Mouse (Mus musculus): Measurements from ENCODE around the gene Ntsr2.
"Not testable (repeated sequence)": the region's sequence is repeated elsewhere in the genome, so short reads cannot be mapped to it uniquely, and the experiment has no call there.

The Ntsr2 gene

GRCm38 (mm10) chr12:16648273-16648672 lies 4.9 kb upstream of the Ntsr2 start:
- intact Hi-C loops (cut with DNase I), result no loop called here

GRCm38 (mm10) chr12:16649819-16650218 lies 3.4 kb upstream of the Ntsr2 start:
- intact Hi-C loops (cut with DNase I), result no loop called here

GRCm38 (mm10) chr12:16655604-16656003 lies 2.4 kb downstream of the Ntsr2 start:
- intact Hi-C loops (cut with DNase I), result no loop called here

GRCm38 (mm10) chr12:16656906-16657875 lies 4.0 kb downstream of the Ntsr2 start:
- intact Hi-C loops (cut with DNase I), result no loop called here

- intact Hi-C loops (cut with DNase I), result no loop called here
These were observed 8.3 kb downstream of the Ntsr2 start for GRCm38 (mm10) chr12:16661459-16661858.

- intact Hi-C loops (cut with DNase I), result no loop called here
These were observed 8.8 kb downstream of the Ntsr2 start for GRCm38 (mm10) chr12:16661936-16662335.

- intact Hi-C loops (cut with DNase I), result no loop called here
These were observed 9.9 kb downstream of the Ntsr2 start for GRCm38 (mm10) chr12:16662955-16663585.

DNA sequence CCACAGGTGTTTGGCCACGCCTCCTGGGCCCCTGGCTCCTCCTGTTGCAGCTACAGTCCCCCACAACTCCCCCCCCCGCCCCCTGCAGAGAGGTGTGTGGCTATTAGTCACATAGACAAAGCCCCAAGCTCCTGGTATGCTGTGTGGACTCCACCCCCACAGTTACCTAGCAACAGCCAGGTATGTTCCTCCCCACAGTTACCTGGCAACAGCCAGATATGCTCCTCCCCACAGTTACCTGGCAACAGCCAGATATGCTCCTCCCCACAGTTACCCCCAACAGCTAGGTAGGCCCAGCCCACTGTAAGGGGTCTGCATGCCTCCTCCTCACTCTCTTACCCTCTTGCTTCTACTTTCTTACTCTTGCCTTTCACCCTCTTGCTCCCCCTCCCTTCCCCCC lies 11.8 kb downstream of the Ntsr2 start:
- intact Hi-C loops (cut with DNase I), result no loop called here

- intact Hi-C loops (cut with DNase I), result no loop called here
These were observed 16.0 kb downstream of the Ntsr2 start for GRCm38 (mm10) chr12:16669176-16669575.

DNA sequence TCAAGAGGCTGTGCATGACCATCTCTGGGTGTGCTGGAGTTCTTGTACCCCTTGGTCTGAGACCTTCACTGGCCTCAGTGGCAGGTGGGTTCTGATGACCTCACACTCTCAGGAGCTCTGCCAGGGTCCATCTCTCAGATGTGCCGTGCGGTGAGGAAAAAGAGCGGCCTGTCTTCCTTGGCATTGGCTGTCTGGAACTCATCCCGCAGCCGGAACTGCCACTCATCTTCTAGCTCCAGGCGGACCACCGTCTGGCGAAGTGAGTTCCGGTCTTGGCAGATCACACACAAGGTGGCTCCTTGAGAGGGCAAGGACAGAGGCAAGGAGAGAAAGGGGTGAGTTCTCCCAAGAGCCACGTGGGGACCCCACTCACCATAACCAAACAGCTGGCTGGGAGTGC lies 19.1 kb downstream of the Ntsr2 start:
- intact Hi-C loops (cut with DNase I), result no loop called here

DNA sequence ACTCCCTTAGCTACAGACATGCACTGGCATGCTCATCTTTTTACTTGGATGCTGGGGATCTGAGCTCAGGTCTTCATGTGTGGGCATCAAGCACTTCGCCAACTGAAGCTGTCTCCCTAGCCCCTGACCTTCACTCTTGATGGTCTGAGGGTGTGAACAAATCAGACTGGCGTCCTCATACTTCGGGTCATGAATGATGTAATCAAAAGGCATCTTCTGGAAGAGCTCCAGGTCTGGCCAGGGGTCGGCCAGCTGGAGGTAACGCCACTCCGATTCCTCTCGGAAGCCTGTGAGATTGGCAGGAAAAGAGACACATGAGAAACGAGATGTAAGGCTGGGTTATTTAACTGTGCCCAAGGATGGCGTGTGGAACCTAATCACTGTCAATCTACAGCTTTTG lies 37.4 kb downstream of the Ntsr2 start:
- intact Hi-C loops (cut with DNase I), result no loop called here

DNA sequence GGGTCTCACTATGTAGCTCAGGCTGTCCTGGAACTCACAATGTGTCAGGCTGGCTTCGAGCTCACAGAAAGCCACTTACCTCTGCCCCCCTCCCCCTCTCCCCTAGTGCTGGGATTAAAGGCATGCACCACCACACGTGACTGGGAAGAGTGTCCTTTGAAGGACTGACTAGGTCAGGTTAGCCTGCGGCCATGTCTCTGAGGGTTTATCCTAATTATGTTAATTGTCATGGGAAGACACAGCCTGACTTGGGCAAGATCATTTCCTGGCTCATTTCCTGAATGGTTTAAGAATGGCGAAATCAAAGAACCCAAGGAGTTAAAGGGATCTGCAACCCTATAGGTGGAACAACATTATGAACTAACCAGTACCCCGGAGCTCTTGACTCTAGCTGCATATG lies 41.6 kb downstream of the Ntsr2 start:
- intact Hi-C loops (cut with DNase I), result no loop called here

- intact Hi-C loops (cut with DNase I), result not testable (repeated sequence)
These were observed 42.1 kb downstream of the Ntsr2 start for GRCm38 (mm10) chr12:16695252-16695651.

DNA sequence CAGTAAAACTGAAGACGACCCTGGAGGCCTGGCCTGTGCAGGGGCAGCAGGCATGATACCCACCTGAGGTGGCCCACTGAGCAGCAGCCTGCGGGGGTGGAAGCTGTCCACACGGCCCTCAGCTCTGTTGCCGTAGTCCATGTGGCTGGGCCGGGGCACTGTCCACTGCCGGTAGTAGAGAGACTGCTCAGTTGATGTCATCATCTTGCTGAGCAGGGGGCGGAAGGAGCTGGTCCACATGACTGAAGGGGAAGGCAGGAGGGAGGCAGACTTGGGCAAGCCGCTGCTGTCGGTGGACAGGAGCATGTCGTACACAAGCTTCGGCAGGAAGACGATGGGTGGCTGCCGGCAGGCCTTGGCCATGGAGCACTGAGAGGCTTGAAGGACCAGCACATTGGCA lies 43.0 kb downstream of the Ntsr2 start:
- intact Hi-C loops (cut with DNase I), result no loop called here

GRCm38 (mm10) chr12:16698691-16699090 lies 45.5 kb downstream of the Ntsr2 start:
- intact Hi-C loops (cut with DNase I), result no loop called here
